Mouse (Mus musculus) c-Kit-positive CD71-negative TER-119-negative erythroid progenitor cells, embryonic 14.5 days (primary cell): ENCODE data around the gene Cdca4.
"Not testable (repeated sequence)": the region's sequence is repeated elsewhere in the genome, so short reads cannot be mapped to it uniquely, and the experiment has no call there.

Source experiments
- DNase-seq: peaks from one replicate; pipeline ENCODE4 v3.0.0-alpha.2; 2013; ENCODE audit warnings: low read depth

The Cdca4 gene

GRCm38 (mm10) chr12:112857021-112857925, 28.1 kb upstream of the Cdca4 start:
- no peak for DNase-seq

GRCm38 (mm10) chr12:112856338-112856737, 27.1 kb upstream of the Cdca4 start:
- DNase-seq: no peak

- DNase-seq: no peak
These were observed 25.5 kb upstream of the Cdca4 start for GRCm38 (mm10) chr12:112854610-112855333.

GRCm38 (mm10) chr12:112853050-112853729, 24.0 kb upstream of the Cdca4 start:
- no peak for DNase-seq

- no peak for DNase-seq
These were observed 21.9 kb upstream of the Cdca4 start for GRCm38 (mm10) chr12:112851116-112851515.

- no peak for DNase-seq
These were observed 21.1 kb upstream of the Cdca4 start for GRCm38 (mm10) chr12:112850344-112850743.

- no peak for DNase-seq
These were observed 20.2 kb upstream of the Cdca4 start for GRCm38 (mm10) chr12:112849235-112850022.

- no peak for DNase-seq
These were observed 18.7 kb upstream of the Cdca4 start for GRCm38 (mm10) chr12:112847880-112848279.

- peak; percentile 83 for DNase-seq
These were observed 14.6 kb upstream of the Cdca4 start for GRCm38 (mm10) chr12:112843803-112844202.

GRCm38 (mm10) chr12:112842128-112842527, 12.9 kb upstream of the Cdca4 start:
- DNase-seq: not testable (repeated sequence)

- DNase-seq: not testable (repeated sequence)
These were observed 12.2 kb upstream of the Cdca4 start for GRCm38 (mm10) chr12:112841338-112841892.

- DNase-seq: no peak
These were observed 11.2 kb upstream of the Cdca4 start for GRCm38 (mm10) chr12:112840209-112841086.

- no peak for DNase-seq
These were observed 5.8 kb upstream of the Cdca4 start for GRCm38 (mm10) chr12:112835046-112835445.

GRCm38 (mm10) chr12:112833527-112833926, 4.3 kb upstream of the Cdca4 start:
- DNase-seq: no peak

GRCm38 (mm10) chr12:112832411-112832810, 3.2 kb upstream of the Cdca4 start:
- DNase-seq: no peak

- no peak for DNase-seq
These were observed 1.3 kb upstream of the Cdca4 start for GRCm38 (mm10) chr12:112830570-112830969.

- DNase-seq: no peak
These were observed 918 bp upstream of the Cdca4 start for GRCm38 (mm10) chr12:112830141-112830540.

- peak; percentile 55 for DNase-seq
These were observed 551 bp downstream of the Cdca4 start for GRCm38 (mm10) chr12:112828501-112829243.

- DNase-seq: no peak
These were observed 3.3 kb downstream of the Cdca4 start for GRCm38 (mm10) chr12:112825901-112826300.

GRCm38 (mm10) chr12:112823221-112823620, 6.0 kb downstream of the Cdca4 start:
- no peak for DNase-seq
